Mouse (Mus musculus) layer of hippocampus, postnatal 10 days (tissue): ENCODE results near the gene Wdr62. TPM values are rescaled to one million over a fixed set of nuclear protein-coding genes. Genes with fewer than 3 reads are reported as not detected.

Experiments
- total RNA-seq, 2 experiments: library from RNA; stranded (reverse); gene quantifications; 2 replicates each; pipeline ENCODE4 v1.2.3; 2021

The Wdr62 gene
- total RNA-seq, 2 experiments from 2014 or later = 2.5 to 4.5 TPM

Other genes starting within 250 kb of the Wdr62 start
- 1 to 10 TPM; 8.5 to 8.7 TPM for gene Zfp14, start 229.0 kb downstream of the Wdr62 start, total RNA-seq
- gene Zfp82, start 207.5 kb downstream of the Wdr62 start, total RNA-seq = 1 to 10 TPM; 3.2 to 4.1 TPM
- gene Gm26920, start 190.0 kb downstream of the Wdr62 start, total RNA-seq = 1 to 10 TPM in 1 of 2 experiments, not detected in 1; 2.2 TPM
- 10 to 100 TPM; 10.3 to 13.1 TPM for gene Zfp566, start 189.9 kb downstream of the Wdr62 start, total RNA-seq
- gene Zfp260, start 185.6 kb downstream of the Wdr62 start, total RNA-seq = 10 to 100 TPM; 54.7 to 62.8 TPM
- 10 to 100 TPM; 28.0 to 32.8 TPM for gene Zfp382, start 158.5 kb downstream of the Wdr62 start, total RNA-seq
- 10 to 100 TPM; 52.7 to 56.3 TPM for gene Zfp146, start 110.7 kb downstream of the Wdr62 start, total RNA-seq
- 1 to 10 TPM; 5.3 to 5.6 TPM for gene Cox7a1, start 96.3 kb downstream of the Wdr62 start, total RNA-seq
- 100 to 1,000 TPM; 215 to 229 TPM for gene Capns1, start 81.6 kb downstream of the Wdr62 start, total RNA-seq
- gene Polr2i, start 48.5 kb downstream of the Wdr62 start, total RNA-seq = 10 to 100 TPM; 57.5 to 71.1 TPM
- 100 to 1,000 TPM; 157 to 171 TPM for gene Tbcb, start 48.1 kb downstream of the Wdr62 start, total RNA-seq
- not detected for gene Ovol3, start 44.7 kb downstream of the Wdr62 start, total RNA-seq
- gene Thap8, start 325 bp downstream of the Wdr62 start, total RNA-seq = under 1 TPM in 1 of 2 experiments, not detected in 1; 0.27 TPM
- gene Clip3, start 11.3 kb upstream of the Wdr62 start, total RNA-seq = 100 to 1,000 TPM; 572 to 600 TPM
- 10 to 100 TPM; 41.6 to 45.5 TPM for gene Alkbh6, start 28.3 kb upstream of the Wdr62 start, total RNA-seq
- gene Syne4, start 34.4 kb upstream of the Wdr62 start, total RNA-seq = 1 to 10 TPM; 3.2 to 6.4 TPM
- gene E130208F15Rik, start 41.3 kb upstream of the Wdr62 start, total RNA-seq = under 1 TPM; 0.48 to 0.69 TPM
- 1 to 10 TPM; 7.8 to 9.4 TPM for gene Sdhaf1, start 43.5 kb upstream of the Wdr62 start, total RNA-seq
- gene Lrfn3, start 82.4 kb upstream of the Wdr62 start, total RNA-seq = 10 to 100 TPM; 42.8 to 43.6 TPM
- 10 to 100 TPM; 21.9 to 24.0 TPM for gene Tyrobp, start 133.3 kb upstream of the Wdr62 start, total RNA-seq
- gene Hcst, start 139.4 kb upstream of the Wdr62 start, total RNA-seq = 1 to 10 TPM in 1 of 2 experiments, under 1 TPM in 1; 0.91 to 1.8 TPM
- gene Nfkbid, start 141.3 kb upstream of the Wdr62 start, total RNA-seq = 1 to 10 TPM; 2.2 to 3.0 TPM
- 100 to 1,000 TPM; 831 to 849 TPM for gene Aplp1, start 165.1 kb upstream of the Wdr62 start, total RNA-seq
- gene Kirrel2, start 177.3 kb upstream of the Wdr62 start, total RNA-seq = 1 to 10 TPM; 3.9 to 5.3 TPM
- gene Nphs1, start 177.9 kb upstream of the Wdr62 start, total RNA-seq = under 1 TPM; 0.55 to 0.62 TPM
- gene Prodh2, start 213.2 kb upstream of the Wdr62 start, total RNA-seq = under 1 TPM in 1 of 2 experiments, not detected in 1; 0.69 TPM